Mouse (Mus musculus): Measurements from ENCODE around the gene Rab20. TPM values are rescaled to one million over a fixed set of nuclear protein-coding genes. Genes with fewer than 3 reads are reported as not detected.

Gene Rab20
- total RNA-seq, 1 experiment: 2.2 TPM

- no peak overlapping the region for H3K9ac ChIP-seq (ENCODE audit: insufficient read depth, low read depth, low read length, poor library complexity, severe bottlenecking)
- H3K4me3 ChIP-seq (ENCODE audit: insufficient read depth in 1 of 2, low read depth in 1 of 2, low read length in 2 of 2, poor library complexity in 1 of 2, severe bottlenecking in 1 of 2): no peak overlapping the region
- in situ Hi-C loops (cut with MboI; ENCODE audit: low sequenced_read_pairs in 2 of 2, unreplicated experiment in 2 of 2): no loop called here
- peaks cover 66% of the 10 kb centered on the region for H3K36me3 ChIP-seq (ENCODE audit: control insufficient read depth, insufficient read depth, low read length, poor library complexity, severe bottlenecking)
- no peak overlapping the region for H3K27ac ChIP-seq (ENCODE audit: insufficient read depth, low read depth, low read length, poor library complexity, severe bottlenecking)
- no peak for TF ChIP-seq CHD2 (IDR thresholded peaks at IDR 0.05; ENCODE audit: low read depth, low read length)
- TF ChIP-seq HCFC1 (IDR thresholded peaks at IDR 0.05; ENCODE audit: borderline replicate concordance, insufficient read depth, low read length): no peak
- no peak for TF ChIP-seq ZNF384 (IDR thresholded peaks at IDR 0.05; ENCODE audit: low read depth, low read length)
- no peak for TF ChIP-seq ZC3H11A (IDR thresholded peaks at IDR 0.05; ENCODE audit: borderline replicate concordance, low read depth, low read length)
- no peak for TF ChIP-seq MAFK (IDR thresholded peaks at IDR 0.05; ENCODE audit: insufficient read depth, low read depth, low read length)
- no peak for DNase-seq (ENCODE audit: low read depth, low spot score)
- H3K4me1 ChIP-seq (ENCODE audit: control insufficient read depth in 2 of 2, insufficient read depth in 2 of 2, low read length in 2 of 2, poor library complexity in 1 of 2): peaks cover 0 to 3% of the 10 kb centered on the region in 2 experiments; a peak in 2 of 4 replicates
- no peaks in the 10 kb centered on the region for H3K9me3 ChIP-seq (ENCODE audit: control insufficient read depth, insufficient read depth, low read depth, low read length)
Observed at GRCm38 (mm10) chr8:11510971-11511370, 32.5 kb upstream of the Rab20 start.

DNA sequence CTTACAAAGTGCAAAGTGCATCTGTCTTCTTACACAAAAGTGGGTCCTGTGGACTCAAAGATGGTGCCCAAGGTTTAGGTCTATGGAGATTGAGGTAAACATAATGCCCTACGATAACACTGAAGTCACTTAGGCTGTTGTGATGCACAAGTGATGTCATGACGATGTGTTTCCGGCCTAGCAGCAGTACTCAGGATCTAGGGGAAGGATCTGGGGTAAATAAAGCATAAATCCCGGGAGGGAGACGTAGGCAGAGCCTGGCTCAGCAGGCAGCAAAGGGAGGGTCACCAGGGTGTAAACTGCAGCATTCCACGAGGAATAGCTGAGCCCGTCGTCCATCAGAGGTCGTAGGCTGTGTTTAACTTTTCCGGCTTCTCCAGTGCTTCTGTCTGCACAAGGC is 30.4 kb upstream of the Rab20 start:
- in situ Hi-C loops (cut with MboI; ENCODE audit: low sequenced_read_pairs in 2 of 2, unreplicated experiment in 2 of 2): no loop called here
- H3K9ac ChIP-seq (ENCODE audit: insufficient read depth, low read depth, low read length, poor library complexity, severe bottlenecking): no peak overlapping the region
- TF ChIP-seq MAFK (IDR thresholded peaks at IDR 0.05; ENCODE audit: insufficient read depth, low read depth, low read length): no peak
- no peak for TF ChIP-seq ZC3H11A (IDR thresholded peaks at IDR 0.05; ENCODE audit: borderline replicate concordance, low read depth, low read length)
- no peak for TF ChIP-seq HCFC1 (IDR thresholded peaks at IDR 0.05; ENCODE audit: borderline replicate concordance, insufficient read depth, low read length)
- TF ChIP-seq ZNF384 (IDR thresholded peaks at IDR 0.05; ENCODE audit: low read depth, low read length): no peak
- TF ChIP-seq CHD2 (IDR thresholded peaks at IDR 0.05; ENCODE audit: low read depth, low read length): no peak
- H3K9me3 ChIP-seq (ENCODE audit: control insufficient read depth, insufficient read depth, low read depth, low read length): no peaks in the 10 kb centered on the region
- H3K36me3 ChIP-seq (ENCODE audit: control insufficient read depth, insufficient read depth, low read length, poor library complexity, severe bottlenecking): peaks cover 73% of the 10 kb centered on the region
- H3K27ac ChIP-seq (ENCODE audit: insufficient read depth, low read depth, low read length, poor library complexity, severe bottlenecking): no peak overlapping the region
- no peak overlapping the region for H3K4me3 ChIP-seq (ENCODE audit: insufficient read depth in 1 of 2, low read depth in 1 of 2, low read length in 2 of 2, poor library complexity in 1 of 2, severe bottlenecking in 1 of 2)
- DNase-seq (ENCODE audit: low read depth, low spot score): no peak
- peaks cover 0 to 3% of the 10 kb centered on the region in 2 experiments; a peak in 2 of 4 replicates for H3K4me1 ChIP-seq (ENCODE audit: control insufficient read depth in 2 of 2, insufficient read depth in 2 of 2, low read length in 2 of 2, poor library complexity in 1 of 2)

- Histone ChIP-seq H3K36me3 (ENCODE audit: control insufficient read depth, insufficient read depth, low read length, poor library complexity, severe bottlenecking) (peaks cover 59% of the 10 kb centered on the region), H3K4me1 (ENCODE audit: control insufficient read depth in 2 of 2, insufficient read depth in 2 of 2, low read length in 2 of 2, poor library complexity in 1 of 2) (no peaks in the 10 kb centered on the region), H3K9ac (ENCODE audit: insufficient read depth, low read depth, low read length, poor library complexity, severe bottlenecking) (no peak overlapping the region), H3K4me3 (ENCODE audit: insufficient read depth in 1 of 2, low read depth in 1 of 2, low read length in 2 of 2, poor library complexity in 1 of 2, severe bottlenecking in 1 of 2) (no peak overlapping the region), H3K9me3 (ENCODE audit: control insufficient read depth, insufficient read depth, low read depth, low read length) (no peaks in the 10 kb centered on the region), H3K27ac (ENCODE audit: insufficient read depth, low read depth, low read length, poor library complexity, severe bottlenecking) (no peak overlapping the region)
- in situ Hi-C loops (cut with MboI; ENCODE audit: low sequenced_read_pairs in 2 of 2, unreplicated experiment in 2 of 2): no loop called here
- TF ChIP-seq HCFC1 (IDR thresholded peaks at IDR 0.05; ENCODE audit: borderline replicate concordance, insufficient read depth, low read length) (no peak), CHD2 (IDR thresholded peaks at IDR 0.05; ENCODE audit: low read depth, low read length) (no peak), MAFK (IDR thresholded peaks at IDR 0.05; ENCODE audit: insufficient read depth, low read depth, low read length) (no peak), ZNF384 (IDR thresholded peaks at IDR 0.05; ENCODE audit: low read depth, low read length) (no peak), ZC3H11A (IDR thresholded peaks at IDR 0.05; ENCODE audit: borderline replicate concordance, low read depth, low read length) (no peak)
- no peak for DNase-seq (ENCODE audit: low read depth, low spot score)
Observed at GRCm38 (mm10) chr8:11506802-11507201, 28.3 kb upstream of the Rab20 start.

DNA sequence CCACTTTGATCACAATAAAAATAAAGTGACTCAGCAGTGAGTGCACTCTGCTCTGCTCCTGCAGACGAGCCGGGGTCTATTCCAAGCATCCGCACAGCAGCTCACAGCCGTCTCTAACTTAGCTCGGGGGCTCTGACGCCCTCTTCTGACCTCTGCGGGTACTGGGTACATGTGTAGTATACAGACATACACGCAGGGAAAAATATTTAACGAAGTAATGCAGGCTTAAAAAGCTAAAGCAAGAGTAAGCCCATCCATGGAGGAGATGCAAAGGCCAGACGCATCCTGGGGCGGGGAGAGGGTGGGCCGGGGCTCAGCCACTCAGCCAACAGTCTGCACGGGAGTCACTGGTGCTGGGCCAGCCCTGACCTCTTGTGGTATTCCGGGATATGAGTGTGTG is 27.6 kb upstream of the Rab20 start:
- H3K4me1 ChIP-seq (ENCODE audit: control insufficient read depth in 2 of 2, insufficient read depth in 2 of 2, low read length in 2 of 2, poor library complexity in 1 of 2): no peaks in the 10 kb centered on the region
- TF ChIP-seq CHD2 (IDR thresholded peaks at IDR 0.05; ENCODE audit: low read depth, low read length): no peak
- TF ChIP-seq ZNF384 (IDR thresholded peaks at IDR 0.05; ENCODE audit: low read depth, low read length): no peak
- no peak for TF ChIP-seq ZC3H11A (IDR thresholded peaks at IDR 0.05; ENCODE audit: borderline replicate concordance, low read depth, low read length)
- TF ChIP-seq MAFK (IDR thresholded peaks at IDR 0.05; ENCODE audit: insufficient read depth, low read depth, low read length): no peak
- no peak for TF ChIP-seq HCFC1 (IDR thresholded peaks at IDR 0.05; ENCODE audit: borderline replicate concordance, insufficient read depth, low read length)
- H3K9ac ChIP-seq (ENCODE audit: insufficient read depth, low read depth, low read length, poor library complexity, severe bottlenecking): no peak overlapping the region
- no peak for DNase-seq (ENCODE audit: low read depth, low spot score)
- in situ Hi-C loops (cut with MboI; ENCODE audit: low sequenced_read_pairs in 2 of 2, unreplicated experiment in 2 of 2): no loop called here
- H3K27ac ChIP-seq (ENCODE audit: insufficient read depth, low read depth, low read length, poor library complexity, severe bottlenecking): no peak overlapping the region
- H3K36me3 ChIP-seq (ENCODE audit: control insufficient read depth, insufficient read depth, low read length, poor library complexity, severe bottlenecking): peaks cover 54% of the 10 kb centered on the region
- no peaks in the 10 kb centered on the region for H3K9me3 ChIP-seq (ENCODE audit: control insufficient read depth, insufficient read depth, low read depth, low read length)
- H3K4me3 ChIP-seq (ENCODE audit: insufficient read depth in 1 of 2, low read depth in 1 of 2, low read length in 2 of 2, poor library complexity in 1 of 2, severe bottlenecking in 1 of 2): no peak overlapping the region

Measured in ES-E14 (cell line).